Mouse (Mus musculus): Measurements from ENCODE around the gene Klf1.
A peak's percentile ranks its signal among the peaks of the same experiment; 100 is the strongest.

Gene Klf1

DNA sequence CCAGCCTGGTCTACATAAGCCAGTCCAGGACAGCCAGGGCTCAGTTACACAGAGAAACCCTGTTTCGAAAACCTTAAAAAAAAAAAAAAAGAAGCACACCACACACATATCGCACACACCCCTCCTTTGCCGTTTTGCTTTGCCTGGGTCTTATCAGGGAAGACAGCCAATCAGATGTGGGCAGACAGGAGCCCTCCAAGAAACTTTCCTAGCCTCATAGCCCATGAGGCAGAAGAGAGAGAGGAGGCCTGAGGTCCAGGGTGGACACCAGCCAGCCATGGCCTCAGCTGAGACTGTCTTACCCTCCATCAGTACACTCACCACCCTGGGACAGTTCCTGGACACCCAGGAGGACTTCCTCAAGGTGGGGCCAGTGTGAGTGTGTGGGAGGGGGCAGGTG lies at the start of gene Klf1:
Klf1 (plus strand) TSS at position 177 of the 400 bp plus-strand sequence.
- DNase-seq: no peak

DNA sequence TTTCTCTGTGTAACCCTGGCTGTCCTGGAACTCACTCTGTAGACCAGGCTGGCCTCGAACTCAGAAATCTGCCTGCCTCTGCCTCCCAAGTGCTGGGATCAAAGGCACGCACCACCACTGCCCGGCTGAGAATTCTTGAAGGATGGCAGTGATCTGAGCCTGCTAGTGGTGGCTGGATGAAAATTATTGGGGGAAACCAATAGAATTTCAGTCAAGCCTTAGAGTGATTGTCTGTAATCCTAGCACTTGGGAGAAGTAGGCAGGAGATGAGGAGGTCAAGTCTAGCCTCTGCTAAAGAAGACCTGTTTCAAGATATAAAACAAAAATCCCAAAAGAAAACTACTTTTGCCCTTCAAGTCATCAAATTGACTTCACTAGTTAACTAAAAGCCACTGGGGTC lies 45.3 kb upstream of the Klf1 start:
- DNase-seq: no peak

DNA sequence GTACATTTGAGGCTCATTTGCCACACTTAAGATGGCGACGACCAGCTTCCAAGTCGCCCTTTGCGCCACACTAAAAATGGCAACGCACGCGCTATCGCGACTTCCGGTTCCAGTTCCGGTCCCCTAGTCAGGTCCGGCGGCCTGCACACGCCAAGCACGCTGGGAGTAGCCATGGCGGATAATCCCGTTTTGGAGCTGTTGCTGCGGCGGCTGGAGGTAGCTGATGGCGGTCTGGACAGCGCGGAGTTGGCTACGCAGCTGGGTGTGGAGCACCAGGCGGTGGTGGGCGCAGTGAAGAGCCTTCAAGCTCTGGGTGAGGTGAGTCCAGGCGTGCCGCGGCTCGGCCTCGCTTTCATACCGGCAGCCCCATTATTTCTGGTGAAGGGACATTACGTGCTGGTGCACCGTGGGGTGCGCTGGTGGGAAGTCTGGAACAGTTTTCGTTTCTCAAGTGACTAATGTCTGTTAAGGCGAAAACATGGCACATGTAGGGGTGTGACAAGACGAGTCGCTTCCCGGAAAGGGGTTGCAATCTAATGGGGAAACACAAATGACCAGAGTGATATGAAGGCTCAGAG lies 44.8 kb upstream of the Klf1 start, which contains the start of gene Farsa:
Farsa (plus strand) TSS at position 126 of the 578 bp plus-strand sequence.
- peak; percentile 79 to 86 for DNase-seq

DNA sequence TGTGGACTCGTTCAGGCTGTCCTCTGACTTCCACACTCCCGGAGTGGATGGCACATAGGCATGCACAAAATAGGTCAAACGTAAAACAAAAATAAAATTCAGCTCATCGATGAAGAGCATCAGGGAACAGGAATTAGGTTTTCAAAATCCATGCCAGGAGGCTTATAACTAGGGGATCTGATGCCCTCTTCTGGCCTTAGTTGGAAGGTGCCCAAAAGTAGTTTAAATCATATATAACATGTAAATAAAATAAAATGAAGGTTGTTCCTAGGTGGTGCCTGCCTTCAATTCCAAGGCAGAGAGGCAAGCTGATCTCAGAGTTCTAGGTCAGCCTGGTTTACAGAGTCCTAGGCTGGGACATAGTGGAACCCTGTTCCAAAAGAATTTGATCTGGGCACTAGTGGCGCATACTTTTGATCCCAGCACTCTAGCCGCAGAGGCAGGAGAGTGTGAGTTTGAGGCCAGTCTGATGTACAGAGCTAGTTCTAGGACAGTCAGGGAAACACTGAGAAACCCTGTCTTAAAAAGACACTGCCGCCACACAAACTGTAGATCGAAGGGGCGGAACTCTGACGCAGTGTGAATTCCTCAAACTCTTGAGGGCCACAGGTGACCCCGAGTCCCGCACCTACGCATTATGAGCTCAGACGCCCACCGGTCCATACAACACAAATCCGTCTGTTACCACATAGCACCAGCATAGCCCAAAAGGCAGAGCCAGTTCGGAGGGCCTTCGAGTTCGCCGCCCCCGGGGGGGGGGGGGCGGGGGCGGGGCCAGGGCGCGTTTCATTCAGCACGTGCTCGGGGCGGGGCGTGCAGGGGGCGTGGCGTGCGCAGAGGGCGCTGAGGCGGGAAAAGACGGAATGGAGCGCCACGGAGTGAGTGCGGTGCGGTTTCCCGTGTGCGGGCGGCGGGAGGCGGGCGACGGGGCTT lies 30.1 kb upstream of the Klf1 start, which contains the start of gene Syce2:
Syce2 (plus strand) TSS at position 736 of the 933 bp plus-strand sequence.
- DNase-seq: peak; percentile 64 to 77

DNA sequence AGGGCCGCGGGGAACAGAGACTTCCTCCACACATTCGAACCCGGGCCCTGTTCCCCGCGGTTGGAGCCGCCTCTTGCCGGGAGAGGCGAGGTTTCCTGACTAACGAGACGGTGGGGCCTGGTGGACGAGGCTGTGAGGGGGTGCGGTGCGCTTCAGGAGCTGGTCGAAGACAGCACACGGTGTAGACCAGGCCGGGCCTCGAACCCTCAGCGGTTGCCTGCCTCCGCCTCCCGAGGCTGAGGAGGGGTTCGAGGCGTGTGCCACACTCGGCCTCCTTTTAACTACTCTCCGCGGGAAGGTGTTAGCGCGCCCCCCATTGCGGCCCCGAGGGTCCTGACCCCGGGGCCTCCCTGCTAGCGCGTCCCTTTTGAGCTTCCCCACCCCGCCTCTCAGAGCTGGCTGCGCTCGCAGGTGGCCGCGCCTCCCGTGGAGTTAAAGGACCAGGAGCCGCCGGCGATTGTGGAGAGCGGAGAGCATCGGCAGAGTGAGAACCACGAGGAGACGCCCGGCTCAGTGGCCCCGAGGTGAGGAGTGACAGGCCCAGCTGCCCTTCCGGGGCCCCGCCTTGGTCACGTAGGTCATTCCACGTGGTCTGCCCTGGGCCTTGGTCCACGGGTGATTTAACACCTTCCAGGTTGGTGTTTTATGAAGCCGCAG lies 29.3 kb upstream of the Klf1 start:
- DNase-seq: peak; percentile 22

DNA sequence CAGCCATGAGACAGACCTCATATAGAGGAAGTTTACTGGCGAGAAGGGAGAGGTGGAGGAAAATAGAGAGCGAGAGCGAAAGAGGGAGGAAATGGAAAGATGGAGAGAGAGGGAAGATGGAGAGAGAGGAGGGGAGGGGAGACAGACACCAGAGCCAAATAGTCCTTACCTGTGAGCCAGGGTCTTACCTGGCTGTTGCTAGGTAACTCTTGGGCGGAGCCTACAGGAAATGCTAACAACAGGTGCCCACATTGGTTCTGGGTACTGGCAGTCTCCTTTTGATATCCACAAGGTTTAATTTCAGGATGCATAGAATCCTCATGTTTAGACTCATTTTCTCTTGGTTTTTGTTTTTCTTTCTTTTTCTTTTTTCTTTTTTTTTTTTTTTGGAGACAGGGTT lies 28.7 kb upstream of the Klf1 start:
- no peak for DNase-seq

DNA sequence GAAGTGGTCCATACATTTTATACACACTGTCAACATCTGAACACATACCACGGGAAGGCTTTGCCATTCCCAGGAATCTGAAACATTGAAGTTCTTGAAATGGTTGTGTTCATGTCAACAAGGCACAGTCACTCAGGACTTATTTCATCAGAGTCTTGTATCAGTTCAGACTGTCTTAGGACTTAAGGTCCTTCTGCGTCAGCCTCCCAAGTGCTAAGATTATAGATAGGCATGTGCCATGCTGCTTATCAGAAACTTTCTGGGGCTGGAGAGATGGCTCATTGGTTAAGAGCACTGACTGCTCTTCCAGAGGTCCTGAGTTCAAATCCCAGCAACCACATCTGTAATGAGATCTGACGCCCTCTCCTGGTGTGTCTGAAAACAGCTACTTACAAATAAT lies 27.4 kb upstream of the Klf1 start:
- no peak for DNase-seq

DNA sequence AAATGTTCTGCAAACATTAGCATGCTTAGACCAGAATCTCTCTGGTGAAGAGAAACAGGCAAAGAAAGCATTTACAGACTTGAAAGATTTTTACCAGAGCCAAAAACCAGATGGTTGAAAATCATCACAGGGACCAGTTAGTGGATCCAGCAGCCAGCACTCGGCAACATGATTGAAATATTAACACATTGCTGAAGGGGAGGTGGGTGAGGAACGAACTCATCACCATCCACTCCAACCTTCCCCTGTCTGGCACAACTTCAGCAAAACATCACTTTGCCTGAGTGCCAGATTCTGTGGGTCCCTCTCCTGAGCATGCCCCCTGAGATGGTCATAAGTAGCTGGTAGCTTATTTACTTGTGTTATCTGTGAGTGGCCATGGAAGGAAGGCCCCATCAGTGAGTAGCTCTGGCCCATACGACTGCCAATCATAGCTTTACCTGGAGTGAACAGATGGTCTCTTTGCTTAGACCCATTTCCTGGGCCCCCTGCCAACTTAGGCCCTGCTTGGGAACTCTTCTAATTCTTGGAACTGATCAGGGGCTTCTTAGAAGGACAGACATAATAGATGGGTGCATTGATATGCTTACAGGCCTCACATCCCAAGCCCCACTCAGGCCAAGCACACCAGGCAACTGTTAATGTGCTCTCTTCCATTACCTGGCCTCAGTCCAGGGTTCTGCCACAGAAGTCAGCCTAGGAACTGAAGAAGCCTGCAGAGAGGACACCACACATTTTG lies 24.3 kb upstream of the Klf1 start:
- no peak for DNase-seq

DNA sequence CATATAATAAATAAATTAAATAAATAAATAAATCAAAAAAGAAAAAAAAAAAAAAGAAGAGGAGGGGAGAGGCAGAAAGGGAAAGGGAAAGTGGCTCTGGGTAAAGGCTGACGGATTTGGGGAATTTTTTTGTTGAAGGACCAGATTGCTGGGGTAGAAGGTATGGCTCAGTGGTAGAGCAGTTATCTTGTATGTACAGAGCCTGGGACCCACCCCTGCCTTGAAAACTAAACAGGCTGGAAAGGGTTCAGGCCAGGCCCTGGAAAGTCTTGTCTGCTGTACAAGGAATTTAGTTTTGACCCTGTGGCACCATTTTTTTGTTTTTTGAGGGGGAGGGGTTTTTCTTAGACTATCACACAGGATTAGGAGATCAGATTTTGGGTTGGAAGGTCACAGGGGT lies 22.8 kb upstream of the Klf1 start:
- no peak for DNase-seq

DNA sequence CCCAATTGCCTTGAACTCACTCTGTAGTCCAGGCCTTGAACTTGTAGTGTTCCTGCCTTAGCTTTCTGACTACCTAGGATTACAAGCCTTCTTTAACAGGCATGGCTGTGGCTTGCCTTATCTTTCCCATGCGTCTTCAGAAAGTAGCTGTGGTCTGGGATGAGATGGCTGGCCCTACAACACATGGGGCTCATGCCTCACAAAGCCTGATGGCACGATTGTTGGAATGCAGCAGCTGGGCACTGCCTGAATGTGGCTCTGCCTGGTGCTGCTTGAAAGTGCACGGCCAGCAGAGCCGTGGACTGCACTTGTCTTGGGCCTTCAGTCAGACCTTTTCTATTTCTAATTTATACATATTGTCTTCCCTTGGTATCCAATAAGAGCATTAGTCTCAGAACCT lies 17.0 kb upstream of the Klf1 start:
- DNase-seq: no peak

DNA sequence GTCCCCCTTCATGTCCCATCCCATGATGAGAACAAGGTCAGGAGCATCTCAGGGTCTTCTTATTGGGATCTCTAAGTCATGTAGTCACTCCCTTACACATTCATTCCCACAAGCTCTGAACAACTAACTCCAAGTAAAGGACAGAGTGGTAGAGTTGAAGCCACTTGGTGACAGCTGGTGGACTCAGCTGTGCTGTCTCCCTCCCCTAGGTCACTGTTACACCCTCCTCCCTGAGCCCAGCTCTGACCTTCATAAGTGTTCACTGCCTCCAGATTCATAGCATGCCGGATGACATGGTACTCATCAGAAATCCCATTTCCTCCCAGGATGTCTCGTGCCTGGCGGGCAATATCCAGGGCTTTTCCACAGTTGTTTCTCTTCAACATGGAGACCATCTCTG lies 13.4 kb upstream of the Klf1 start:
- no peak for DNase-seq

DNA sequence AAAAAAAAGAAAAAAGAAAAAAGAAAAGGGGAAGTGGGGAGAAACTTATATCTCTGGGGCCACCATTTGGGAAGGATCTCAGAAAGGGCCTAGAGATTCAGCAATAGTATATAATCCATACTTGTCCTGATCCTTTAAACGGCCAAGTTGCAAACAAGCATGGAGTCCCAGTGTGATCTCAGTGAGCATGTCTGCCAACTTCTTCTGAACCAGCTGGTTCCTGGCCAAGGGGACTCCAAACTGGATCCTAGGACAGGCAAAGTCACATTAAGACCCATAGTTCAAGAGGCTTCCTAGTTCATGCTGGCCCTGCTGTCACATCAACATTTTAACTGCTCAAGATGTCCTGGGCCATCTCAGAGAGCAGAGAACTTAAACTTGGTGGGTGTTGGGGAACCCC lies 12.6 kb upstream of the Klf1 start:
- no peak for DNase-seq

DNA sequence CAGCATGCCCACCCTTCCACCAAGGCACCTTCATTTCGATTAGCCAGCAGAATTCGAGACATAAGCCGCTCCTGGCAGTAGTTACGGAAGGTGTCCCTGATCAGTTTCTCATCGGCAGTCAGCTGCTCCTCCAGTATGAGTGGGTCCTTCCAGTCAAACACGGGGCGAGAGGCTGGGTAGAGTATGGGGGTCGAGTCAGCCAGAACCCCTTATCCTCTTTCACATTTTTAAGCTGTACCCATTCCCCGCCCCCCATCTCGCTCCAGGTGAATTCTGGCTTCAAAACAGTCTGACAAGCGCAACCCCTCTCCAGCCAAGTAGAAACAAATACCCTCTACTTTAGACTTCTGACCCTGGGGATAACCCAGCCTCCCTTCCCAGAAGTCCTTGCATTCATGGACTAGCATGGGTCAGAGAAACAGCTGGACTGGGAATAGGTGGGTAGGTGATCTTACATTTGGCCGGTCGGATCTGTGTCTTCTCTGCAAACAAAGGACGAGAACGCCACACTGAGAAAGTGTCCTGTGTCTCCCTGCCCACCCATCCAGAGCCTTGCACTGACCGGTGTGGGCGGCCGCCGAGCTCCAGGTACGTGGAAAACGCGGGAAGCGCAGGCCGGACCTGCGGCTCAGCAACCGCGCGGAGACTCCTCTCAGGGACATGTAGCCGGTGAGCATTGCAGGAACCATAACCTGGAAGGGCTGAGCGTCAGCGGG lies 8.6 kb upstream of the Klf1 start:
- no peak for DNase-seq

DNA sequence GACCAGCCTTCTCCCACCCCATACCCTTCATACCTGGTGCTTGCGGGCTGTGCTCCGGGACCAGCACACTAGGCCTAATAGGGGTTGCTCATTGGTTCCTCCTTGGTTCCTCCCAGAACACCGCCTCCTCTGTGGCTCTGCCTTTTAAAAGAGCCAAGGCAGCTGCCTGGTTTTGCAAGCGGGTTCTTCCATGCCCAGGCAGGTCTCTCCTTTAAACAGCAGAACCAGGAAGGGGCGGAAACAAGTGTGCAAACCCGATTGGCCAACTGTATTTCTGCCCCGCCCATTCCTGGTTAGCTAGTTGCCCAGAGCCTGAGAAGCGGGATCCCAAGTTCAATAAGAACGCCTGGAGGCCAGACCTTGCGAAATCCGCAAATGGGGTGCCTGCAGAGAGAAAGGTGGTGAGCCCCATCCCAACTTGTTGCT lies 8.0 kb upstream of the Klf1 start, which contains the start of gene Gcdh:
Gcdh (minus strand) TSS at position 213 of the 426 bp plus-strand sequence.
- DNase-seq: peak; percentile 79 to 89

DNA sequence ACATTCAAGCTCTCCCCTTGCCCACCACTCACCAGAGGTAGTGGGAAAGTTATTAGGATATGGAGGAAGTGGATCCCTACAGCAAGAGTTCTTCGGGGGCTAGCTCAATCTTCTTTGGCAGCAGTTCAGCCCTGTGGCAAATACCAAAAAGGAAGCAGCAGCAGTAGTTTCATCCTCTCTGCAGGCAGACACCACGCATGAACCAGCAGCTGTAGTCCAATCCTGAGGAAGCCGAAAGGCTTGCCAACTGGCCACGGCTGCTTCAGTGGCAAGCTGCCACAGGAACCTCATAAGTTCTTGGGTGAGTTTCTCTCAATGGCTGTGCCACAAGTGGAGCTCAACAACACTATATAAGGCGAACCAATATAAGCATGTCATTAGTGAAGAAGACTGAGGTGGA lies 5.8 kb upstream of the Klf1 start:
- DNase-seq: no peak

DNA sequence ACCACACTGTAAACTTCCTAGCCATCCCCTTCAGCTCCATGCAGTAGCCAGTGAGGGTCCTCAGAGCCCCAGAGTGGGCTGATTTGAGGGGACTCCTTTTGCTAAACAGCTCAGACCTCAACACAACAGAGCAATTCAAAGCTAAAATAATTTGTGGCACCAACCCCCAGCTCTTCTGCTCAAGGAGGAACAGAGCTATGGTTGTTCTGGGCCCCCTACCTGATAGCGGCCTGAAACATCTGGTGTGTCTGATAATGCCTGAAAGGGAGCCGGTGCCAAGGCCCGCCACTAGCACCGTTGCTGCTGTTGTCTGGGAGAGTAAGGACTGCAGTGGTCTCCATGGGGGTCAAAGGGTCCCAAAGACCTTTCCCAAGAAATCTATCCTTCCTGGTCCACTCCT lies 657 bp upstream of the Klf1 start:
- no peak for DNase-seq

DNA sequence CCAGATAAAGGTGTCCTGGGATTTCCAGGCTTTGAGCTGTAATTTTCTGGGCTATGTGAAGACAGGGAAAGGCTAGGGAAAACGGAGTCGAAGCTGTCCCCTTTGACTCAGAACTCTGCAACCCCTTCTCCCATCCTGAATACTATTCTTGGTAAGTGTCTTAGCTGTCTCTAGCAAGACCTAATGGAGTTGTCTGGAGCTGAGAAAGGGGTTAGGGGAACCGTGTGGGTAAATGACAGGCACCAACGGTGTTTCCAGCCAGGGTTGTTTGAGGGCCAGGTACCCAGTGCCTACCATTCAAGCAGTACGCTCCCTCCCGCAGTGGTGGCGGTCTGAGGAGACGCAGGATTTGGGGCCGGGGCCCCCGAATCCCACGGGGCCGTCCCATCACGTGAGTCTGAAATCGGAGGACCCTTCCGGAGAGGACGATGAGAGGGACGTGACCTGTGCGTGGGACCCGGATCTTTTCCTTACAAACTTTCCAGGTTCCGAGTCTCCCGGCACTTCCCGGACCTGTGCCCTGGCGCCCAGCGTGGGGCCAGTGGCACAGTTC lies 715 bp downstream of the Klf1 start:
- no peak for DNase-seq

DNA sequence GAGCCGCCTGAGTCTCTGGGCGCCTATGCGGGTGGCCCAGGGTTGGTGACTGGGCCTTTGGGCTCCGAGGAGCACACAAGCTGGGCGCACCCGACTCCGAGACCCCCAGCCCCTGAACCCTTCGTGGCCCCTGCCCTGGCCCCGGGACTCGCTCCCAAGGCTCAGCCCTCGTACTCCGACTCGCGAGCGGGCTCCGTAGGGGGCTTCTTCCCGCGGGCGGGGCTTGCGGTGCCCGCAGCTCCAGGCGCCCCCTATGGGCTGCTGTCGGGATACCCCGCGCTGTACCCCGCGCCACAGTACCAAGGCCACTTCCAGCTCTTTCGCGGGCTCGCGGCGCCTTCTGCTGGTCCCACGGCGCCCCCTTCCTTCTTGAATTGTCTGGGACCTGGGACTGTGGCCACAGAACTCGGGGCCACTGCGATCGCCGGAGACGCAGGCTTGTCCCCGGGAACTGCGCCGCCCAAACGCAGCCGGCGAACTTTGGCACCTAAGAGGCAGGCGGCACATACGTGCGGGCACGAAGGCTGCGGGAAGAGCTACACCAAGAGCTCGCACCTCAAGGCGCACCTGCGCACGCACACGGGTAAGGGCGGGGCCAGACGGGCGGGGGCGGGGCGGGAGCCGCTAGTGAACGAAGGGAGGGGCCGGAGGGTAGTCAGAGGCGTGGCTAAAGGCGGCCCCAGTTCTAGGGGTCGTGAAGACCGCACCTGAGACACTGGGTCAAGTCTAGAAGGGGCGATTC lies 1.4 kb downstream of the Klf1 start:
- peak; percentile 88 to 90 for DNase-seq

DNA sequence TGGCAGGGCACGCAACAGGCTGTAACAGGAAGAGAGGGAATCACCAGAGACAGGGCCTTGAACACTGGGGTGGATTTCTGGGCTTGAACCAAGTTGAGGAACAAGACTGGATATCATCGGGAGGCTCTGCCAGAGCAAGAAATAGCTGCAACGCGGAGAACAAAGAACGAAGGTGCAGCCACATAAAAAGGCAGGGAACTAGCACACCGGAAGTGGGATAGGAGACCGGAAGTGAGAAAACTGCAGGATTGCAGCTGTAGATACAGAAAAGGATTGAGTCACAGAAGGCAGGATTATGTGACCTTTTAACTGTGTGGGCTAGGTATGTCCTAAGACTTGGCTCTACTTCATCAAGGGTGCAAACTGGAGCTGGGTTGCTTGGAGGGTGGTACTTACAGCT lies 2.6 kb downstream of the Klf1 start:
- DNase-seq: no peak

DNA sequence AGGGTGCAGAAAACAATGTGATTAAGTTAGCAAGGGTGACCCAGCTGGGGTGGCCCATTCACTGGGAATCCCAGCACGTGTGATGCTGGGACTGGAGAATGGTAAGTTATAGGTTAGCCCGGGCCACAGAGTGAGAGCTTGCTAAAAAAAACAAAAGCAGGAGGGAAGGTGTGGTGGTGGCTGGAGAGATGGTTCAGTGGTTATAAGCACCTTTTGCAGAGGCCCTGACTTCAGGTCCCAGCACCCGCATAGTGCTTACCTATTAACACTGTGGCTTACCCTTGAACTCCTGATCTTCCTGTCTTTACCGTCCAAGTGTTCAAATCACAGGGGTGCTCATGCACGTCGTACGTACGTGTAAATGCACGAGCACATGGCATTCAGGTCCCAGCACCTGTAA lies 5.3 kb downstream of the Klf1 start:
- DNase-seq: no peak

DNA sequence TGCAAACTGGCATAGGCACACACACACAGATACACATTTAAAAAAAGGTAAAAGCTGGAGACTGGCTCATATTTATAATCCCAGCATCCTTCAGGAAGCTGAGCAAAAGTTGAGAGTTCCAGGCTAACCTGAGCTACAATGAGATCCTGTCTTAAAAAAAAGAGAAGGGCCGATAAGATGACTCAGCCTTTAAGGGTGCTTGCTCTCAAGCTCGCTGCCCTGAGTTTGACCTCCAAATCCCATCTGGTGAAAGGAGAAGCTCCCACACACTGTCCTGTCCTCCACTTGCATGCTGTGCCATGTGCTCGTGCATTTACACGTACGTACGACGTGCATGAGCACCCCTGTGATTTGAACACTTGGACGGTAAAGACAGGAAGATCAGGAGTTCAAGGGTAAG lies 5.8 kb downstream of the Klf1 start:
- no peak for DNase-seq

Data from thymus, adult 18-20 months (tissue).